Mouse (Mus musculus) brain, embryonic 14.5 days (tissue): ENCODE measurements around the gene Nrip2.

ENCODE experiments used
- CTCF ChIP-seq: fragments of 200-500 bp; IDR thresholded peaks from 2 replicates; pipeline ENCODE4 v1.5.1; 2012; ENCODE audit warnings: inconsistent platforms, mild to moderate bottlenecking, moderate library complexity, borderline replicate concordance; ENCODE audit not compliant: insufficient read depth, insufficient read length; ENCODE audit errors: extremely low read depth
- POLR2A ChIP-seq: fragments of 200-500 bp; IDR thresholded peaks from 2 replicates; pipeline ENCODE4 v1.6.1; 2012; ENCODE audit warnings: mild to moderate bottlenecking, inconsistent platforms, borderline replicate concordance; ENCODE audit not compliant: poor library complexity, insufficient read depth, insufficient read length, severe bottlenecking; ENCODE audit errors: extremely low read depth

DNA sequence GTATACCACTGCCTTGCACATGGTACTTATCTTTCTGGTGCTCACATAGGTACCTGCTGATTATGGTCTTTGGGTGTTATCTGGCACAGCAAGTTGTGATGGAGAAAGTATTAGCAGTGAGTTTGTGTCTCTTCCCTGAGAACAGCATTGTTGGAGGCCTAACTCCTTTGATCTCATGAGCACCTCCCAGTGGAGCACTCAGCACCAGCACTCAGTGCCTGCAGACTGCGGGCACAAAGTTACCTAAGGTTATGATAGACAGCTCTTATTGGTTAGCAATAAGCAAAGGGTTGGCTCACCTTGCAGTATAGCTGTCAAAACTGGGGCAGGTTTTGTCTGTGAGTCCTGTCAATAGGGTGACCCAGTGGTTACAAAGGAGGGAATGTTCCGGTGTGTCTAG, 41.1 kb downstream of the Nrip2 start:
- TF ChIP-seq CTCF (no peak), POLR2A (no peak)
